Mouse (Mus musculus): ENCODE measurements around the gene Mtcl1. TPM values are rescaled to one million over a fixed set of nuclear protein-coding genes. Genes with fewer than 3 reads are reported as not detected.
A peak's percentile ranks its signal among the peaks of the same experiment; 100 is the strongest.

Mtcl1 gene
- total RNA-seq, 2 experiments from 2014 or later, result 7.6 to 9.2 TPM

DNA sequence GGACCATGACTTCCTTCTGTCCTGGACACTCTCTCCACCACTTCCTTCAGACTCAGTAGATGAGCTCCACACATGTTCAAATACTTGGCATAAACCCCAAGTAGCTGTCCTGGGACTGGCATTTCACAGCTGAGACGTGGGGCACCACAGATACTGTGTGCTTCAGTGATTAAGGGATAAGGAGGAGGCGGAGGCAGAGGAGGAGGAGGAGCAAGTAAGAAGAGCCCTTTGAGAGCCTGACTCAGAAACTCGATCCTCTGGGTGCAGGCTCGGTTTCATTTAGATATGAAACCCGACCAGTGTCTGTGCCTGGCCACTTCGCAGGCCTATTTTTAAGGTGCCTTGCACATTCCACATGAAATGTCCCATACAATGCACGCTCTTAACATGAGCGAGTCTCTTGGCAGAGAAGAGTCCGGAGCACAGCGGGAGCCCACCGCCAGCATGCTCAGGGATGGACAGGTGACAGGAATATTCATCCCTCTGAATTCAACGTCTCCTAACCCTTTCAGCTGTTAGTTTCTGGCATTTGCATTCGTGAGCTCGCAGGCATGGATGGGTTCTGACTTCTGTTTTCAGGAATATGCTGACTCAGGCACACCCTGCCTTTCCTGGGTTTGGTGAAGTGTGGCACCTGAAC is 74.8 kb downstream of the Mtcl1 start:
- no peak for DNase-seq
- intact Hi-C loops (cut with DNase I; ENCODE audit: low total_unique reads), result no loop called here

DNA sequence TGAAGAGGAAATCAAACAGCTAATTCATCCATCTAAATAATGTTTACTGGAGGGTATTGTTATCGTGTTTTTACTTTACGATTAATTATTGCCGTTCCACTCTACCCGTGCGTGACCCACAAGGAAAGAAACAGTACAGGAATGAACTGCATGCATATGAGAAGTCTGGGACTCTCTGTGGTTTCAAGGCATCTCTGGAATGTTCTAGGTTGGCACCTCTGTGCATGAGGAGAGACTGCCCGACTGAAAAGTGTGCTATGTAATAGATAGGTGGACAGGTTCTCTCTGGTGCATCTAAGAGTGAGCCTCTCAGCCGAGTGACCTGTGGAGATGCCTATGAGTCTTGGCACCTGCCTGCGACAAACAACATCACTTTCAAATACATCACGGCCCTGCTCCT is 78.7 kb downstream of the Mtcl1 start:
- intact Hi-C loops (cut with DNase I; ENCODE audit: low total_unique reads), result no loop called here
- DNase-seq, result no peak

DNA sequence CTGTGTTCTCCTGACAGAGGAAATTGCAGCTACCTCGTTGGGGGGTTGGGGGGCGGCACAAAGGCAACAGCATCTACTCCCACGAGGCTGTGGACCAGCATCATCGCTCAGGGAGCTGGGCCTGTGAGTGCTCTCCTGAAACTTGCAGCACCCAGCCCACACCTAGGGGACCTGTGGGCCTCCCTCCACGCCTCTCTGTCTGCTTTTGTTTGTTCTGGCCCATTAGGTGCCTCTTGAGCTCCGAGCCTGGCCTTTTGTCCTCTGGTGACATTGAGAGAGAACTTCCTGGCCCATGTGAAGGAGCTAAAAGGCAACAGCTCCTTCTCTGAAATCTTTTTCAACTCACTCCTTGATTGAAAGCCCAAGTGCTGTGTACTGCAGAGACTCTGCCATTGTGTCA is 79.8 kb downstream of the Mtcl1 start:
- intact Hi-C loops (cut with DNase I; ENCODE audit: low total_unique reads), result no loop called here
- DNase-seq, result no peak

DNA sequence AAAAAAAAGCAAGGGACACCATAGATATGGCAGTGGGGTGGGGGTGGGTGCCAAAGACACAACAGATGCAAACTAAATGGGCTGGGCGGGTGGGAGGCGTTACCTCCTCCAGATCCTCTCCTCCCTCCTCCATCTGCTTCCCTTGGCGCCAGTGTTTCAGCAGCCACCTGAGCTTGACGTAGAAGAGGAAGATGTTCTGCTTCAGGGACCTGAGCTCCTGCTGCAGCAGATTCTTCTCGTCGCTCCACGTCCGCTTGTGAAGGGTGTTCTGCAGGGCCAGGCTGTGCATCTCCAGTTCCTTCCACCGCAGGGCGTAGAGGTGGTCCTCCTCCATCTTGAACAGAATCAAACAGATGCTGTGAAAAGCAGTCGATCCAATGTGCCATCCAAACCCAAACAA is 81.4 kb downstream of the Mtcl1 start:
- intact Hi-C loops (cut with DNase I; ENCODE audit: low total_unique reads), result no loop called here
- DNase-seq, result no peak

DNA sequence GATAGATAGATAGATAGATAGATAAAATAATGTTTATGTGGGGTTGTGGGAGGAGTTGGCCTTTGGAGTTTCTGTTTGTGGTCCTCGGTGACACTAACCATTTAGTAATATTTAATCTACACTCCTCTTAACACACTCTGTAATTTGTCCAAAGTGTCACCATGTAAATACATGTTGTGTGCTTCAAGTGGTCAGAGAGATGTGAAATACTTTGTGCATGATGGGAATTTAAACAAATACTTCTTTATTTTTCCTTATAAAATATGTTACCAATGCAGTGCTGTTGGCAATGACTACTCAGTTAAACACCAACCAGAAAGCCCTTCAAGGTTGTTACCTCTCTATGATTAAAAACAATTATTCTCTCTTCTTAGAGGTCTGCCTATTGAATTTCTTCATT is 83.9 kb downstream of the Mtcl1 start:
- intact Hi-C loops (cut with DNase I; ENCODE audit: low total_unique reads), result no loop called here
- no peak for DNase-seq

DNA sequence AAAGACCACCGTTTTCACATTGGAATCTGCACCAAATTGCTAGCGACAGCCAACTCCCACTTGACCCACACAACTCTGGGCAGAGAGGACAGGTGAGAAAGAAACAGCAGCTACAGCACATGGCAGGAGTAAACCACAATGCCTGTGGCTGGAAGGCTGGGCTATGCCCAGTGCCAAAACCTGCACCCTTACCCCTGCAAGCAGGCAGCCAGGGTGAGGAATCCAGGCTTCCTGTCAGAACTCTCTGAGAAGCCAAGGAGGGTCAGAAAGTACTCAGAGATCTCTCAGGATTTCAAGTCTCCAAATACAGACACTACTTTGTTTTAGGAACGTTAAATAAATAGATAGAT is 84.3 kb downstream of the Mtcl1 start:
- DNase-seq, result no peak
- intact Hi-C loops (cut with DNase I; ENCODE audit: low total_unique reads), result no loop called here

DNA sequence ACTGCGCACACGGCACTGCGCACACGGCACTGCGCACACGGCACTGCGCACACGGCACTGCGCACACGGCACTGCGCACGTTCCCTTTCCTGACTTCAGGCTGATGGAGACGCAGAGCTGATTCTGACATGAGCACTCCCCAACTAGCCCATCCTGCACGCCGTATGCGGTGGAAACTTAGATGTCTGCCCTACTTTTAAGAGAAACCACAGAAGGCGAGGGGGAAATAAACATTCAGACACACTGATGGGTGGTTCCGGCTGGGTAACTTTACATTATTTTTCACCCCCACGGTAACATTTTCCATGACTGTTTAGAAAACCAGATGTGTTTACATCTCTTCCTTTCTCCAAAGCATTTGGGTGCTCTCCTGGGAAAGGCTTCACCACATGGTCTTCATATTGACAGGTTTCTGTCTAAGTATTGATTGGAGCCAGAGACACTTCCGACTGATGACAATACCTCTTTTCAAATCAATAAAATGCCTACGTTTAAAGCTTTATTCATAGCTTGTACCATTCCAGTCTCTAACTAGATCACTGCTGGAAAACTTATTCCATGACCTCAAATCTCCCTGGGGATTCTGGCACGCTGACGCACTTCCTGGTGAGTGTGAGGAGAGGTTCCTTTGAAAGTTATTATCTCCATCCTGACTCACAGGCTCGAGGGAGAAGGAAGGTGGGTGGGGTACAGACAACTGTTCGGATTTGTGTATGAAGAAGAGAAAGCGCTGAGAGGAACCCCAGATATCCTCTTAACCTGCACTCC is 84.8 kb downstream of the Mtcl1 start:
- intact Hi-C loops (cut with DNase I; ENCODE audit: low total_unique reads), result no loop called here
- no peak for DNase-seq

DNA sequence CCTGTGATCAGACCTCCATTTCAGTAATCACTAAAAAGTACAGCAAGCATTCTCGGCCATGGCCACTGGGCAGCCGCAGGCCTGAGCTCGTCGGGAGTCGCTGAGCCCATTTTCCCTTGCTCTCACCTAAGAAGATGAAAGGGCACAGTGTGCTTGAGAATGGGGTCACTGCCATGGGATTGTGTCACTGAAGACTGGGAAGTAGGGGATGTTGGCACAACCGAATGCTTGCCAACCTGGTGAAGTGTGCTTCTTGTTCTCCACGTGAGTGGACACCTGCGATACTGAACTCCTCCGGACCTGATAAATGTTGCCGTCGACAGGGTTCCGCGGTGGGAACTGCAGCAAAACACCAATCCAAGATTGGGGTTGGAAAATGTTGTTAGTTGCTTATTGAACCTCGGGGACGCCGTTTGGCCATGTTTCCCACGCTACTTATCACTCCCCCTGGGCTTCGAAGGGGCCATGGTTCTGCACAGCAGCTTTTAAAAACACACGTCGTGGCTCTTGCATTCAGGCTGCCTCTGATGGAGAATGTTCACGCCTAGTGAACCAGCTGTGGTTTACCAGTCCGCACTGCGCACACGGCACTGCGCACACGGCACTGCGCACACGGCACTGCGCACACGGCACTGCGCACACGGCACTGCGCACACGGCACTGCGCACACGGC is 85.6 kb downstream of the Mtcl1 start:
- intact Hi-C loops (cut with DNase I; ENCODE audit: low total_unique reads), result no loop called here

DNA sequence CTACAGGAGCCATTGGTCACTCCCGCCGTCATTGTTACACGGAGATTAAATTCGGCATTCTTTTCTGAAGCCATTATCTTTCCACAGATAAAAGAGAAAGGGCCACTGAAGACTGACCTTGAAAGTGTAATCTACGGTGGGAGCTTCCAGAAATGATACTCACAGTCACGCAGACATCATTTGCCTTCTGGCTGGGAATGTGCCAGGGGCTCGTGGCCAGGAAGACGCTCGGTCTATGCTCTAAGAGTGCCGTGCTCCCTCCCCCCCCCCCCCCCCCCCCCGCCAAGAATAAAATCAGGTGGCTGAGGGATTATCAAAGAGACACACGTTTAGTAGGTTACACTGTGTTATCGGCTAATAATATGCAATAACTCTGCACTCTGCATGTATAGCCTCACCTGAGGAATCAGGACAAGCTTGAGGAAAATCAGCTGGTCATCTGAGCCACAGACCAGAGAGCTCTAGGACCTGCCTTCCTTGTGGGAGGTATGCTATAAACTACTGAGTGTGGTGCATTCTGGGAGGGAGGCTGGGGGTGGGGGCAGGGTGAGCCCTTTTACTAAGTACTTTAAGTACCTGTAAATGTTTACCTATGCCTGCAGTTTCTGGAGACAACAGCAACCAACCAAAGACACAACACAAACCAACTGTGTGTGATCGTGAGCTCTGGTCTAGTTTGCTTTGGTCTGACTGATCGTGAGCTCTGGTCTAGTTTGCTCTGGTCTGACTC is 87.1 kb downstream of the Mtcl1 start:
- DNase-seq, result no peak
- intact Hi-C loops (cut with DNase I; ENCODE audit: low total_unique reads), result no loop called here

More for the DNA sequence above, 85.6 kb downstream of the Mtcl1 start:
- DNase-seq, result no peak

DNA sequence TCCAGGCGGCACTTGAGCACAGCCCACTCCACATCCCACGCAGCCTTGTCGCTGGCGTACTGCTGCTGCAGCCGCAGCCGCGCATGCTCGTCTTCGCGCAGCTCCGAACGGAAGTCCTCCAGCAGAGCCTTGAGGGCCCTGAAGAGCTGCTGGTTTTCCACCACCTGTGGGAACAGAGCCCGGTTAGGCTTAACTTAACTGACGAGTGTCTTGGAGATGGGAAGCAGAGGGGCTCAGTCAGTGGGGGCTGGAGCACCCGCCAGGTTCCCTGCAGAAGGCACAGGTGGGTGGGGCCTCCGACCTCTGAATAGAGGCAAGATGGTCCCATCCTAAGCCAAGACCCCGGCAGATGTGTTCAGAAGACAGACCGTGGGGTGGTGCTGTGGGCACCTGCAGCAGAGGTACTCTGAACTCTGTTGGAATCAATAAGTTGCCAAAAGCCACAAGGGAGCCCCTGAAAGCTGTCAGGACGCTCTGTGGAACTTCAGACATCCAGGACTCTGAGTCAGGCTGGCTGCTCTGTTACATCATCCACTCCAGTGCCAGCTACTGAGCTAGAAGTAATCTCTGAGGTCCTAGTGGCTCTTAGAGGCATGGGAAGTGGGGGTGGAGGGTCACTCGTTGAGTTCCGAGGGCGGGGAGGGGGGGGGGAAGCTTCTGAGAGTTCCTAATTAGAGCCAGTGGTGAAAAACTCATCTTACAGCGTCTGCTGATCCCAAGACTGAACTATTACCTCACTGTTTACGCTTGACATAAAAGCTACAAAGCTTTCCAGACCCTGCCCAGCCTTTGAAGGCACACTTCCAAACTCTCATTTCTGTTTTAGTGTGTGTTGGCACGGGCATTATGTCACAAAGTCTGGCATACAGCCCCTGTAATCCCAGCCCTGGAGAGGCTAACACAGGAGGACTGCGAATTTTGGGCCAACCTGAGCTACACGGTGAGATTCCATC is 91.2 kb downstream of the Mtcl1 start:
- DNase-seq, result no peak
- intact Hi-C loops (cut with DNase I; ENCODE audit: low total_unique reads), result no loop called here

DNA sequence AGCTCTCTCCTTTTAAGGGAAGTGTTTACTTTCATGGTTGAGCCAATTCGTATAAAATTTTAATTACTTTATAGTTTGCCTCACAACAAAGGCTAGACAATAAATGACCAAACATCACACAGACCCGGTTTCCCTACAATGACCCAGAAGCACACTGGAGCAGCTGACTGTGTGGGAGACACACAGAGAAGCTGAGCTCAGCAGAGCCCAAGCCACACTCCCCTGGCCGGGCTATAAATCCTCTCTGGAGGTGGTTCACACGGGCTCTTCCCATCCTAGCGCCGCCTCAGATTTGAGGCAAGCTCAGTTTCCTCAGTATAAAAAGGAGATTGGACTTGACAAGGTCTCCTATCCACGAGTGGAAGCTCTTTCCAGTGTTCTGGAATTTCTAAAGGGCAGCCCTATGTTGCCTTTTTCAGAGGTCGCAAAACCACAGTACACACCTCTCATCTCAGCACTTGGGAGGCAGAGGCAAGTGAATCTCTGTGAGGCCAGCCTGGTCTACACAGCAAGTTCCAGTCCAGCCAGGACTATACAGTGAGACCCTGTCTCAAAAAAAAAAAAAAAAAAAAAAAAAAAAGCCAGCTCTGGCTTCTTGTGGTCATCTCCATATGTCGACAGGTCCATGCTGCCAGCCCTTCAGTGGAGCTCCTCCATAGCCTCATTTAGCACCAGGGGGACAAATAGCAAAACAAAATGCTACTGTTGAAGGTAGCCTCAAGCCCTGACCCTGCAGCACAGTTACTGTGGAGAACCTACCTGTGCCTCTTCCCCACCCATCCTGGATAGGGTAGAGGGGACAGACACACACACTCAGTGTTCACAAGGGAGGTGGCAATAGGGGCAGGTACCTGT is 92.2 kb downstream of the Mtcl1 start:
- no peak for DNase-seq
- intact Hi-C loops (cut with DNase I; ENCODE audit: low total_unique reads), result no loop called here

DNA sequence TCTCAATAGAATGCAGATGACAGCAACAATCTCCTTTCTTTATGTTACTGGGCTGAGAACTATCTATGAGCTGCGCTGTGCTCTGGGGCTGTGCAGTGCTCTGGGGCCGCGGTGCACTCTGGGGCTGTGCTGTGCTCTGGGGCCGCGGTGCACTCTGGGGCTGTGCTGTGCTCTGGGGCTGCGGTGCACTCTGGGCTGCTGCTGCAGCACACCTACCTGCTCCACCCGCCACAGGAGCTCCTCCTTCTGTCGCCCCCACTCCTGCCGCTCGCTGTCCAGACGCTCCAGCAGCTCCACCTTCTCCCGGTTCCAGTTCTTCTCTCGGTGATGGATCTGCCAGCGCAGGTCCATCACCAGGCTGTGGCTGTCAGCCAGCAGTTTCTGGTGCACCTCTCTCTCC is 95.6 kb downstream of the Mtcl1 start:
- DNase-seq, result no peak
- intact Hi-C loops (cut with DNase I; ENCODE audit: low total_unique reads), result no loop called here

DNA sequence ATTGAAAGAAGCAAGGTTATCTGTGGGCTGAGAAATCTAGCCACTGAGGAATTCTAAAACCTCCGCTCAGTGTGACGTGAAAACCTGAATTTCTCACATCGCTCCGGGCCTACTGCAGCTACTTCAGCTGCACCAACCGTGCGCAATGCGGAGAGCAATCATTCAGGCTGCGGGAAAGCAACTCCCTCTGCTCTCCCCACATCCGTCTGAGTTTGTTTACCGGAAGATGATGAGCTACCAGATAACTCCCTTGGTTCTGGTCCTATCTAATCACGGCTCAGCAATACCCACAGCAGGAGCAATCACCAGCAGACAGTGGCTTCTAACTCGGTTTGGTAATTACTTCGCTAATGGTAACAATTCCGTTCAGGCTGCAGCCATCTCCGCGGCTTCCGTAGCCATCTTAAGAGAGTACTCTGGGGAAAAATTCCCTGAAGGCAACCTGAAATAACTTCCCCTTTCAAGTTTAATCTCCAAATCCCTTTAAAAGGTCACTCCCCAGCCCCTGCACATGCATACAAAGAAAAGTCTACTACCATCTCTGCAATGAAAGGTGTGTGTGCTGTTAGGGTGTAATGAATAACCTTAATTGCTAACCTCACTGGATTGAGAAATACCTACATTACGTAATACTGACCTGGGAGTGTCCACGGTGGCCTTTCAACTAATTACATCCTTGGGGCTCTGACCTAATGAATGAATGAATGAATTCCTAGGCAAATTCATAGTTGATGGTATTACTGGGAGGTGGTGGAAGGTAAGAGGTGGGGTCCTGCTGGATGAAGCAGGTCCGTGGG is 96.5 kb downstream of the Mtcl1 start:
- intact Hi-C loops (cut with DNase I; ENCODE audit: low total_unique reads), result no loop called here
- DNase-seq, result no peak

DNA sequence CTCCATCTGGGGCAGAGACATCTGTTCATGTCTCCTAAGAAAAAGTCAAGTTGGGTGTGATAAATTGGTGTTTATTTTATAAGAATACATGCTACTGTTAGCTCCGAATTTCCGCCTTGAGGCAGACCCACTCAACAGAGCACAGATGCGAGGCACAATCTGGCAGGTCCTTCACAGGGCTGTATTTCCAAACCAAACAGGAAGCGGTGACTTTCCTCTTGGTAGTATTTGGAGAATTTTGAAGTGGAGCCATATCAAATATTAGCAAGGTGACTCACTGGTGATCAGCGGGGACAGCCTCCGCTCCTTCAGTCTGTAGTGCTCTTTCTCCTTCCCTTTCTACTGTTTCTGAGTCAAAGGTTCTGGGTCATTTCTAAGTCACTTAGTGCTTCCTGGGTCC is 97.3 kb downstream of the Mtcl1 start:
- intact Hi-C loops (cut with DNase I; ENCODE audit: low total_unique reads), result no loop called here
- DNase-seq, result no peak

DNA sequence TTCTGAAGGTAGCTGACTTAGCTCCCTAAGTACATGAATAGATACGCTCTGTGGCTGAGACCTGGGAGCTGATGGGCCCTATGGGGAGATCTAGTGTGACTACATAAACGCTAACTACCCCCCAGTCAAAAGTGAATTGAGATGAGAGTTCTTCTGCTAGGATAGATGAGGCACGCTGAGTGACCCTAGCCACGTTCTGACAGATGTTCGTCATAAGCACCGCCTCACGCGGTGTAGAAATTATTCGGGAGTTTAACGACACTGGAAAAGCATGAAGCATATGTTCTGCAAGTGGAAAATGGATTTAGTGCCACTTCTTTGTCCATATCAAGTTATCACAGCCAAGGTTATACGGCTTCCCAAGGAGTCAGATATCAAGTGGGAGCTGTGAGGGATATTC is 98.9 kb downstream of the Mtcl1 start:
- no peak for DNase-seq
- intact Hi-C loops (cut with DNase I; ENCODE audit: low total_unique reads), result no loop called here

DNA sequence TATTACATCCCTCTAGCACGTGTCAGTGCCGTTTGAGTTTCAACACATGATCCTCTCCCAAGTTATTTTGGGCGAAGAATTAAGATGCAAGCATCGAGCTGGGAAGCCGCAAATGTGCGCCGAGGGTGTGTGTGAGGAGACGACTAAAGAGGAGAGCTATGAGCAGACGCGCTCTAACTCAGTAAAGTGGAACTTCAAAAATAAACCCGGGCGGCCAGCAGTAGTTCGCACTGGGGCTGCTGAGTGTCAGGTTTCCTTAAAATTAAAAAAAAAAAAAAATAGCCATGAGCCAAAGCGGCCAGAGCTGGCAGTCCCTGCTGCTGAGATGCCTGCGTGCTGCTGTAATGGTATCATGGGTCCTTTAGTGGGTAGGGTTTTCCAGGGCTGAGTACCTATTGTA is 99.4 kb downstream of the Mtcl1 start:
- intact Hi-C loops (cut with DNase I; ENCODE audit: low total_unique reads), result no loop called here
- DNase-seq, result peak; percentile 39

DNA sequence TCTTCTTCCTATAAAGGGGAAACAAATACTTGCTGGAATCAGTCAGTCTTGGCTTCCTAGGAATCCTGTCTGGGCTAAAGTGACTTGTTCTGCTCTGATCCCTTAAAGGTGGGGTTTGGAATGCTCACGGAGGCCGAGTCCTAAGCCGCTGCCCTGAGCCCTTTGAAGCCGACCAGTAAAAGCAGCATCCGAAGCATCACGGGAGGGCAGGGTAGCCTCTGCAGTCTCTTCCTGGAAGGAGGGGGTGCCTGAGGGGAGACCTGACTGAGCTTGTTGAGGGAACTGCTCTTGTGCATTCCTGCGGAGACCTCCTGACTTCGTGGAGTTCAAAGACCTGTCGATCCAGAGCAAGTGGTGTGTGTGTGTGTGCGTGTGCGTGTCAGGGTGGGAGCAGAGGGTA is 103.2 kb downstream of the Mtcl1 start:
- intact Hi-C loops (cut with DNase I; ENCODE audit: low total_unique reads), result no loop called here
- DNase-seq, result no peak

DNA sequence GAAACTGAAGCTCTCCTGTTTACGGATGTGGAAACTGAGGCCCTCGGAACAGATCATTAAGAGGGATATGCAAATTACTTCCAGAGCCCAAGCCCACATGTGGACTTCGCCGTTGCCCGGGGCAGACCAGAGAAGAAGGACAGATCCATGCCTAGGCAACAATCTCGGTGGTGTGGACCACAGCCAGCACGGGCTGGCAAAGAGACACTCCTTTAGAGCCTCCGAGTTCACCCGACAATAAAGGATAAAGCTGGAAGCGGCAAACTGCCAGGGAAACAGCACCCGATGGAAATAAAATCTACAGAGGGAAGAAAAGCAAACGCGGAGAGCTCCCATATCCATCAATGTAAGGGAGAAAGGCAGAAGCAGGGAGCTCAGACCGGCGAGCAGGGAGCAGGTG is 103.9 kb downstream of the Mtcl1 start:
- no peak for DNase-seq
- intact Hi-C loops (cut with DNase I; ENCODE audit: low total_unique reads), result no loop called here

Data from gastrocnemius, postnatal 14 days (tissue).